Mouse (Mus musculus): ENCODE data around the gene Cldn22.
"Not testable (repeated sequence)": the region's sequence is repeated elsewhere in the genome, so short reads cannot be mapped to it uniquely, and the experiment has no call there.

The Cldn22 gene

GRCm38 (mm10) chr8:47824182-47824581, at the start of gene Cldn22:
Cldn22 (plus strand) TSS chr8:47824482.
- DNase-seq (ENCODE audit: low read depth, low spot score) = no peak

DNA sequence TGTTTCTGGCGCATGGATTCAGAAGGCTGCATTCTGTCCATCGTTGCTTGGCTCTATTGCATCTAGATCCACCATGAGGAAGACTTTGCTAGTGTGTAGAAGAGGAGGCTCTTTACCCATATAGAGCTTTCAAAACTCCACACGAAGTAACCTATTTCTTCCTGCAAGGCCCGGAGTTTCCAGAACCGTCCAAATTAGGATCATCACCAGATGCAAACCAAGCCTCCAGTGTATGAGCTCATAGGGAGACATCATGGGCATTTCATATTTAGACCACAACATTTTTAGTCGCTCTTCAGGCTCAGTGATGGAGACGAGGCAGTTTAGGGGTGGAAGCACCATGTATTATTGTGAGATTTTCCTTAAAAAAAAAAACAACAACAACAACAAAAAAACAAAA, 46.9 kb upstream of the Cldn22 start:
- no peak for DNase-seq (ENCODE audit: low read depth, low spot score)

GRCm38 (mm10) chr8:47779589-47779988, 44.7 kb upstream of the Cldn22 start:
- no peak for DNase-seq (ENCODE audit: low read depth, low spot score)

GRCm38 (mm10) chr8:47781881-47782280, 42.4 kb upstream of the Cldn22 start:
- no peak for DNase-seq (ENCODE audit: low read depth, low spot score)

DNA sequence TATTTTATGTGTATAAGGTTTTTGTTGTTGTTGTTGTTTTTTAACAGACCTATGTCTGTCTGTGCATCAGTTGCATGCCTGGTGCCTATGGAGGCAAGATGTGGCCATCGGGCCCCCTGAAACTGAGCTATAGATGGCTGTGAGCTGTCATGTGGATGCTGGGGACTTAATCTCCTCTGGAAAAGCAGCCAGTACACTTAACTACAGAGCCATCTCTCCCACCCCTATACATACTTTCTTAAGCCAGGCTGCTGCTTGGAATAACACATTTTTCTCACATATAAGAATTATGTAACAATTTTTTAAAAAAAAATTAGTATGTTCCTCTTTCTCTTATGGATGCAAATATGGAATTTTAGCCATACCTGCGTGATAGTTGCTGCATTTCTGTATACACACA, 40.7 kb upstream of the Cldn22 start:
- no peak for DNase-seq (ENCODE audit: low read depth, low spot score)

GRCm38 (mm10) chr8:47783944-47784343, 40.3 kb upstream of the Cldn22 start:
- DNase-seq (ENCODE audit: low read depth, low spot score) = no peak

GRCm38 (mm10) chr8:47784436-47784835, 39.8 kb upstream of the Cldn22 start:
- DNase-seq (ENCODE audit: low read depth, low spot score) = no peak

GRCm38 (mm10) chr8:47786323-47786722, 38.0 kb upstream of the Cldn22 start:
- DNase-seq (ENCODE audit: low read depth, low spot score) = no peak

GRCm38 (mm10) chr8:47787705-47788104, 36.6 kb upstream of the Cldn22 start:
- DNase-seq (ENCODE audit: low read depth, low spot score) = no peak

GRCm38 (mm10) chr8:47791986-47792385, 32.3 kb upstream of the Cldn22 start:
- no peak for DNase-seq (ENCODE audit: low read depth, low spot score)

DNA sequence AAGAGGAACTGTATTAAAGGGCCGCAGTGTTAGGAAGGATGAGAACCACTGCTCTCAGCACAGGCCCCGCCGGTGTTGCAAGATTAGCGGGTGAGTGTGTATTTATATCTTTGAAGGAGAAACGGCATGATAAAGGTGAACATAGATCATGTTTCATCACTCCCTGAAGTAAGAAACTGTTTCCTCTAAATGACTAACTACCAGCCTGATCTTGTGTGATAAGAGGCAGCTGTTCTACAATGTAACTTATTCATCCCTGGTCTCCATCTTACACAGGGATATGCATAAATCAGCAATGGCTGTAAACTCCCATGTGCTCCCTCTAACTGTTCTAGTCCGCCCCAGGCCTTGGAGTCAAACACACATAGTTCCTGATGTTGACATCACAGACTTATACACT, 24.8 kb upstream of the Cldn22 start:
- no peak for DNase-seq (ENCODE audit: low read depth, low spot score)

DNA sequence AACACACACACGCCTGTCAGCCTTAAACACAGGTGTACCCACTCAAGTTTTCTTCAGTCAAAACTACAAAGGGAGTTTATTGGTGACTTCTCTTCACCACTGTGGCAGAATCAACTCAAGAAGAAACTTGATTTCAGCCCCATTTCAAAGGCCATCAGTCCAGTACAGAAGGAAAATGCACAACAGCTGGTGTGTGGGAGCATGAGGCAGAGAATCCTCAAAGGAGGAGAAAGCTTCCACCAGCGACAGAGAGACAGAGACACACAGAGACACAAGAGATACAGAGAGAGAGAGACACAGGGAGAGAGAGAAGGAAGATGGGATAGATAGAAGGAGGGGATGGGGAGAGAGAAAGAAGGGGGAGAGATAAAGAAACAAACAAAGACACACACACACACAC, 21.9 kb upstream of the Cldn22 start:
- DNase-seq (ENCODE audit: low read depth, low spot score) = no peak

GRCm38 (mm10) chr8:47804262-47804661, 20.0 kb upstream of the Cldn22 start:
- DNase-seq (ENCODE audit: low read depth, low spot score) = no peak

GRCm38 (mm10) chr8:47809970-47810665, 14.2 kb upstream of the Cldn22 start:
- DNase-seq (ENCODE audit: low read depth, low spot score) = no peak

DNA sequence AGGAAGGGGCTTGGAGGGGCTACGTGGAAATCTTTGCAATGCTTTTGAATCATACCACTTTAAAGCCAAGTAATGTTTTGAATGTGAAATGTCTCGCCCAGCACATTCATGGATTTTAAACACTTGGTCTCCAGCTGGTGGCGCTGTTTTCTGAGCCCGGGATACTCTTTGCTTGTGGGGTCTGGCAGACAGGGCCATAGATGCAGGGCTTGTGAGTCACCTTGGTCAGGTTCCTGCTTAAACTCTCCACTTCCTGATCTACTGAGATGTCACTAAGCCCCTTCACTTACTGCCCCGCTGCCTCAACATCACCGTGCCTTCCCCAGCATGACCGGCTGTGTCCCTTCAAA, 13.6 kb upstream of the Cldn22 start:
- no peak for DNase-seq (ENCODE audit: low read depth, low spot score)

DNA sequence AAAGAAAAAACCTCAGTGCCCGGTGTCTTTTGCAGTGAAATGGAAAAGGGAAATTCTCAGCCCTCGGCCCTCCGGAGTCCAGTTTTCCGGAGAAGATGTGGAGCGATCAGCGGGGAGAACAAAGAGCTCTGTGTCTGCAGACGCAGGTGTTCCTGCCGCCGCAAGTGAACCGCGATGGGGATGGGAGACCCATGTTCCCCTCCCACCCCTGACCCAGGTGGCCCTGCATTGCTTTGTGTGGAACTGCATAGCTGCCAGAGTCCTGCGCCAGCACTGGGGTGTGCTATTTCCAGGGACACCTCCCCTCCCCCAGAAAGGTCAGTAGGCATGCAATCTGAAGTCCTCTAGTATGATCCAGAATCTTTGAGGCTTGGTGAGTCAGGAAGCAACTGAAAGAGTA, 13.1 kb upstream of the Cldn22 start:
- DNase-seq (ENCODE audit: low read depth, low spot score) = no peak

- DNase-seq (ENCODE audit: low read depth, low spot score) = no peak
Observed at GRCm38 (mm10) chr8:47819034-47819433, 5.2 kb upstream of the Cldn22 start.

GRCm38 (mm10) chr8:47820914-47821772, 3.1 kb upstream of the Cldn22 start:
- no peak for DNase-seq (ENCODE audit: low read depth, low spot score)

DNA sequence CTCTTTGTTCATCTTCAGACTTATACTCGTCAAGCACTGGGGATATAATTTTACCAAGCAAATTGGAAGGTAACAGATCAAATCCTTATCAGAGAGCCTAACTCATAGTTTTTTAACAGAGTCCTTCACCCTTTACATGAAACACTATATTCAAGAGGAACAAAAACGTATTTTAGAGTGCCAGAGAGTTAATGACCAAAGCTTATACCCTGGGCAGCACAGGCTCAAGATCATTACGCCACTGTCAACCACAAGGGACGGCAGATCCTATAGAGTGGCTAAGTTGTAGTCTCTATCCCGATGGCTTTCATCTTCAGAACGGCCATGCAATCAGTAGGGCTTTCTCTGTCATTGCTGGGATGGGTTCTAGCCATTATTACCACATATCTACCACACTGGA, 2.4 kb upstream of the Cldn22 start, which contains the start of gene Cldn24:
TSS of gene Cldn24 (plus strand) at position 301 of the 400 bp plus-strand sequence.
- DNase-seq (ENCODE audit: low read depth, low spot score) = no peak

DNA sequence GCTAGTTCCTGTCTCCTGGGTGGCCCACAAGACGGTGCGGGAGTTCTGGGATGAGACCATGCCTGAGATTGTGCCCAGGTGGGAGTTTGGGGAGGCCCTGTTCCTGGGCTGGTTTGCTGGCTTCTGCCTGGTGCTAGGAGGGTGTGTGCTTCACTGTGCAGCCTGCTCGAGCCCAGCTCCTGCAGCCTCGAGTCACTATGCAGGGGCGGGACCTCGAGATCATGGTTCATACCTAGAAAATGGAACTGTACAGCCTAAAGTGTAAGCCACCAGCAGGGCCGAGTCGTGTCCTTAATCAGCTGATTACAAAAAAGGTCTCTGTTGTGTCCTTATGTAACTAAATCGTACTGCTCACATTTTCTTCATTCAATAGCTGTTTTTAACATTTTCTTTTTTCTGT, 1.7 kb upstream of the Cldn22 start:
- DNase-seq (ENCODE audit: low read depth, low spot score) = not testable (repeated sequence)

GRCm38 (mm10) chr8:47823777-47824176, 505 bp upstream of the Cldn22 start:
- no peak for DNase-seq (ENCODE audit: low read depth, low spot score)

GRCm38 (mm10) chr8:47825596-47825995, 1.3 kb downstream of the Cldn22 start:
- no peak for DNase-seq (ENCODE audit: low read depth, low spot score)

GRCm38 (mm10) chr8:47826911-47827310, 2.6 kb downstream of the Cldn22 start:
- no peak for DNase-seq (ENCODE audit: low read depth, low spot score)
